Mouse (Mus musculus) ES-Bruce4 (cell line): ENCODE data around the gene Mrfap1. TPM values are rescaled to one million over a fixed set of nuclear protein-coding genes. Genes with fewer than 3 reads are reported as not detected.
"Not testable (repeated sequence)": the region's sequence is repeated elsewhere in the genome, so short reads cannot be mapped to it uniquely, and the experiment has no call there.

Experiments
- H3K27ac ChIP-seq: 2 replicates; pipeline ENCODE4 v1.5.1; 2012; ENCODE audit warnings: low read length, inconsistent platforms; ENCODE audit not compliant: insufficient read depth
- H3K27me3 ChIP-seq: 2 replicates; pipeline ENCODE4 v1.6.1; 2012; ENCODE audit warnings: mild to moderate bottlenecking, low read length, inconsistent platforms; ENCODE audit not compliant: control insufficient read depth, poor library complexity, insufficient read depth, severe bottlenecking
- H3K36me3 ChIP-seq: 2 replicates; pipeline ENCODE4 v1.6.1; 2012; ENCODE audit warnings: inconsistent platforms, mild to moderate bottlenecking, low read length, moderate library complexity; ENCODE audit not compliant: control insufficient read depth, poor library complexity, insufficient read depth, severe bottlenecking
- H3K4me1 ChIP-seq: one replicate; pipeline ENCODE4 v1.8.1; 2011; ENCODE audit warnings: low read length; ENCODE audit not compliant: control insufficient read depth, insufficient read depth
- H3K4me3 ChIP-seq: 2 replicates; pipeline ENCODE4 v1.5.1; 2011; ENCODE audit warnings: low read depth, mild to moderate bottlenecking, low read length
- H3K9ac ChIP-seq: 2 replicates; pipeline ENCODE4 v1.6.1; 2012; ENCODE audit warnings: low read depth, mild to moderate bottlenecking, inconsistent platforms; ENCODE audit not compliant: poor library complexity, severe bottlenecking
- H3K9me3 ChIP-seq: replicated peaks from 2 replicates; pipeline ENCODE4 v1.6.1; 2012; ENCODE audit warnings: mild to moderate bottlenecking, low read length, inconsistent platforms; ENCODE audit not compliant: control insufficient read depth, poor library complexity, insufficient read depth, severe bottlenecking
- CTCF ChIP-seq: IDR thresholded peaks from one replicate; pipeline ENCODE4 v1.8.1; 2011; ENCODE audit warnings: low read depth, low read length
- EP300 ChIP-seq: IDR thresholded peaks from 2 replicates; pipeline ENCODE4 v1.6.1; 2011; ENCODE audit warnings: low read depth, low read length; ENCODE audit not compliant: insufficient read depth
- POLR2A ChIP-seq: IDR thresholded peaks from one replicate; pipeline ENCODE4 v1.8.1; 2011; ENCODE audit warnings: low read length; ENCODE audit not compliant: insufficient read depth
- polyA plus RNA-seq: library from polyadenylated mRNA; stranded (reverse); fragments of >200 nt; gene quantifications from 2 replicates; pipeline ENCODE4 v1.2.4, GENCODE M21; 2011; ENCODE audit warnings: low read depth; ENCODE audit not compliant: missing spikeins, insufficient read depth, insufficient read length

Gene Mrfap1
- polyA plus RNA-seq, 1 experiment: 312 TPM

DNA sequence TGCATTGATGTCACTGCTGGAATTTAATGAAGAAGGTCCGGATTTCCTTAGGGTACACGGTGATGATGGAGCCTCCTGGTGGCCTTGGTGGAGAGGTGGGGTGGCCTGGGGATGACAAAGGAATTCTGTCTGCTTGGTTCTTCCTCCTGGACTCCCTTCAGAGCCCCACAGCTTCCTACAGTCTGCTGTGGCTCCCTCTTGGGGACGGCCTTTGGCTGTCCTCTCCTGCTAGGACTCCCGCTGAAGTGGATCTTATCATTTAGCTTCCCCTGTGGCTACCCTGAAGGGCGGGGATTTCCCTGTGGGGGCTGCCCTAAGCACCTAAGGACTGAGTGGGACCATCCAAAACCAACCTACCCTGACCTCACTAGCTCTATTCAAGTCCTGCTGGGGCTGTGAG is 10.5 kb upstream of the Mrfap1 start:
- H3K9me3 ChIP-seq: no peaks in the 10 kb centered on the region
- H3K36me3 ChIP-seq: no peaks in the 10 kb centered on the region
- H3K9ac ChIP-seq: no peak overlapping the region
- H3K4me1 ChIP-seq: peaks cover 5% of the 10 kb centered on the region
- TF ChIP-seq CTCF: peak; percentile 4
- TF ChIP-seq POLR2A: no peak
- no peak overlapping the region for H3K4me3 ChIP-seq
- H3K27me3 ChIP-seq: no peaks in the 10 kb centered on the region
- H3K27ac ChIP-seq: no peak overlapping the region

DNA sequence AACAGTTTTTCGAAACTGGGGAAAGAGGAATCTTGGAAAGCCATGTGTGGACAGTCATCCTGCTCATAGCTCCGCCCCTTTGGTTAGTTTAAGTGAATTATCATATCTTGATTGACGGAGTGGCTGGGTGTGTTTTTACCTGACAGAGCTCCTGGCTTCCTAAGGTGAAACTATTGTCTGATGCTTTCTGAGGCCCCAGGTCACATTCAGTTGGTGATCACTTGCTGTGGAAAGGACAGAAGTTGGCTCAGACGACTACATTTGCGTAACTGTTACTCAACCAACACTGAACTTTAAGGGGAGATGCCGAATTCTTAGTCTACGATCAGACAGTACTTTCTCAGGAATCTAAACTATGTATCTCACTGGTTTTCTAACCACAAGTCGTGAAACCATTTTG is 719 bp upstream of the Mrfap1 start:
- no peak for TF ChIP-seq POLR2A
- no peak for TF ChIP-seq CTCF
- no peaks in the 10 kb centered on the region for H3K9me3 ChIP-seq
- H3K4me1 ChIP-seq: peaks cover 4% of the 10 kb centered on the region
- peak overlapping the region; percentile 81 for H3K27ac ChIP-seq
- no peaks in the 10 kb centered on the region for H3K27me3 ChIP-seq
- no peak overlapping the region for H3K4me3 ChIP-seq
- peak overlapping the region; percentile 59 for H3K9ac ChIP-seq
- H3K36me3 ChIP-seq: peaks cover 14% of the 10 kb centered on the region

DNA sequence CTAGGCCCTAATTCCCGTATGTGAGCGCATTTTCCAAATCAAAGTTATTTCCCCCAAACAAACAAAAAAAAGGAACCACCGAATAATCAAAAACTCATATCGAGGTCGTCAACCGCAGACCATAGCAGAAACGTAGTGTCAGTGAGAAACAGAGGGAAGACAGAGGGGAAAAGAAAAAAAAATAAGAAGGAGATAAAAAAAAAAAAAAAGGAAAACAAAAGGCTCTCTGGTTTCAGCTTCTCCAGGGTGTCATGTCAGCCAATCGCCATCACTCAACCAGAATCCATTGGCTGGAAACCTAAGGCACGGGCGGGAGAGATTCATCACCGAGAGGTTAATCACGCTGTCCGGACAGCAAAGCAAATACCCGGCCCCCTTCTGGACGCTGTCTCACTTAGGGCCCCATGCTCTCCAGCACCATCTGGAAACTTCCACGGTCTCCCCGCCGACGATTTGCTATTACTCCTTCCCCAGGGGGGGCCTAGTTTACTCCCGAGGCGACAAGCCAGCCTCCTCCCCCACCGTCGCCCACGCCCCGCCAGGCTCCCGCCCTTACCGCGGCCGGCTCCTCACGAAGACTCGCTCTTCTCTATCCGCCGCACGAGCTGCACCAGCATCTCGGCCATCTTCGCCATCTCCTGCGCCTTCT is 801 bp downstream of the Mrfap1 start:
- peaks cover 14% of the 10 kb centered on the region for H3K36me3 ChIP-seq
- H3K4me3 ChIP-seq: peak overlapping the region; percentile 98
- peak overlapping the region; percentile 98 for H3K9ac ChIP-seq
- not testable (repeated sequence) for H3K4me1 ChIP-seq, H3K27me3 ChIP-seq, H3K9me3 ChIP-seq, H3K27ac ChIP-seq

DNA sequence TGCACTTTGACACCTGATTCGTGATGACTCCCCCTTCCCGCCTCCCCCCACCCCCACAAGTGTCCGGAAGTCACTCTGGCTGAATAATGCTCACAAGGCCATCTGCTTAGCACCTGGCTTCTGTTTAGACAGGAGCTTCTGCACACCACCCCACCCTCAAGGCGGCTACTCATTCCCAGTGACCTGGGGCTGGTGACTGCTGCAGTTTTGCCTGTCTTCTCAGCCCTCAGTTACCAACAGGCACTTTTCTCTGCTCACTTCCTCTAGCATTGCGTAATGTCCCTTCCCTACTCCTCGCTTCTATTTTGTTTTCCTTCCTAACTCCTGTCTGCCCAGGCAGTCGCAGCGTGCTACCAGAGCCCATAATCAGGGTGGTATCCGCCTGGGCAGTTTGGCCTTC is 4.7 kb downstream of the Mrfap1 start:
- TF ChIP-seq CTCF: no peak
- 0 out of 2 replicates have a peak, but pooled peaks have one; percentile 6 for TF ChIP-seq EP300

DNA sequence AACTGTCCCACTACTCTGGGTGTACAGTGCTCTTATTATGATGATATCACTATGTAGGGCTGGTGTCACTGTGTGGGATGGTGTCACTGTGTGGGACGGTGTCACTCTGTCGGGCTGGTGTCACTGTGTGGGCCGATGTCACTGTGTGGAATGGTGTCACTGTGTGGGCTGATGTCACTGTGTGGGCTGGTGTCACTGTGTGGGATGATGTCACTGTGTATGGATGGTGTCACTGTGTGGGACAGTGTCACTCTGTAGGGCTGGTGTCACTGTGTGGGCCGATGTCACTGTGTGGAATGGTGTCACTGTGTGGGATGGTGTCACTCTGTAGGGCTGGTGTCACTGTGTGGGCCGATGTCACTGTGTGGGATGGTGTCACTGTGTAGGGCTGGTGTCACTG is 10.5 kb downstream of the Mrfap1 start:
- TF ChIP-seq CTCF (no peak), EP300 (no peak), POLR2A (no peak)
- Histone ChIP-seq H3K36me3 (no peaks in the 10 kb centered on the region), H3K4me3 (no peak overlapping the region), H3K27me3 (no peaks in the 10 kb centered on the region), H3K9me3 (0 out of 2 replicates have a peak, but pooled peaks cover 4% of the 10 kb centered on the region), H3K4me1 (no peaks in the 10 kb centered on the region), H3K27ac (no peak overlapping the region), H3K9ac (no peak overlapping the region)

More for the DNA sequence above, 4.7 kb downstream of the Mrfap1 start:
- Histone ChIP-seq H3K4me3 (no peak overlapping the region), H3K4me1 (peaks cover 4% of the 10 kb centered on the region), H3K9me3 (no peaks in the 10 kb centered on the region), H3K27me3 (no peaks in the 10 kb centered on the region), H3K36me3 (peaks cover 14% of the 10 kb centered on the region), H3K27ac (no peak overlapping the region), H3K9ac (no peak overlapping the region)

DNA sequence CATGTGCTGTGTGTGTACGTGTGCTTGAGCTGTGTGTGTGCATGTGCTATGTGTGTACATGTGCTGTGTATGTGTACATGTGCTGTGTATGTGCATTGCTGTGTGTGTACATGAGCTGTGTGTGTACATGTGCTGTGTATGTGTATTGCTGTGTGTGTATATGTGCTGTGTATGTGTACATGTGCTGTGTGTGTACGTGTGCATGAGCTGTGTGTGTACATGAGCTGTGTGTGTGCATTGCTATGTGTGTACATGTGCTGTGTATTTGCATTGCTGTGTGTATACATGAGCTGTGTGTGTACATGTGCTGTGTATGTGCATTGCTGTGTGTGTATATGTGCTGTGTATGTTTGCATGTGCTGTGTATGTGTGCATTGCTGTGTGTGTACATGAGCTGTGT is 17.1 kb downstream of the Mrfap1 start:
- Histone ChIP-seq H3K4me3 (no peak overlapping the region), H3K27ac (no peak overlapping the region), H3K36me3 (no peaks in the 10 kb centered on the region), H3K27me3 (no peaks in the 10 kb centered on the region), H3K9me3 (0 out of 2 replicates have a peak, but pooled peaks cover 3% of the 10 kb centered on the region), H3K4me1 (peaks cover 4% of the 10 kb centered on the region), H3K9ac (no peak overlapping the region)
- TF ChIP-seq CTCF (no peak), POLR2A (no peak), EP300 (no peak)
